Mouse (Mus musculus): ENCODE results near the gene Acin1.

GRCm38 (mm10) chr14:54631240-54631599 lies 55.5 kb downstream of the Acin1 start:
- TF ChIP-seq CTCF (IDR thresholded peaks at IDR 0.05; ENCODE audit: control insufficient read depth, insufficient read depth, low read length), result no peak
- no peak for TF ChIP-seq POLR2A (IDR thresholded peaks at IDR 0.05; ENCODE audit: borderline replicate concordance, control insufficient read depth, low read depth, low read length)
